Mouse (Mus musculus): ENCODE measurements at regions not wholly inside any gene's neighbourhood (a gene's known extent, or its start where the extent isn't known, plus 50 kb on each side); places are given as distances from the start of the nearest gene placed in this dataset.
A peak's percentile ranks its signal among the peaks of the same experiment; 100 is the strongest.

DNA sequence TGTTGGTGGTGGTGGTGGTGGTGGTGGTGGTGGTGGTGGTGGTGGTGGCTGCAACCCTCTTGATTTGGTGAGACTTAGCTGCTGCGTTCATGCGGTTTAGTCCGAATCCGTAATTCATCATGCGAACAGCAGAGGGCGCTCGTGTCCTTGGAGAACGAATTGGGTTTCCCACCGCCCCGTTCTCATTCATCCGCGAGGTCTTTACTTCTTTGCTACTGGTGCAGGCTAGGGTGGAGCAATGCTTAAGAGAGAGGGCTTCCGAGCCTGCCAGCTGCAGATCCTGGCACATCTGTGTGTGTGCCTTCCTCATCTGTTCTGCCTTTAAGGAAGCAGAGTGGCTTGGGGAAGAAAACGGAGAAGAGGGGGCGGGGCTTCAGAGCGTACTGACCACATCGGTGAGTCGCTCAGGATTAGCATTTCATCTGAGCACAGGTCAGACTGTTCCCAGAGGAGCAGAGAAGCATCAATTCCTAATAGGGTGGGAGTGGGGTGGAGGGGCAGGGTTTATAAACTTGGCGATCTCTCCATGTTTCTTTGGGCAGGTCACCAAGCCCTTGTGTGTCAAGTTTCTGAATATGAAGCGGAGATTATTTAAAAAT, 111.7 kb upstream of the 1700012A03Rik start:
- DNase-seq (ENCODE audit: low spot score) (peak; percentile 91), ATAC-seq (ENCODE audit: low read depth) (peak; percentile 78)
- Histone ChIP-seq H3K4me2 (ENCODE audit: low read depth, low read length) (peak overlapping the region; percentile 73), H3K9me3 (ENCODE audit: control insufficient read depth, low read length) (no peaks in the 10 kb centered on the region), H3K9ac (ENCODE audit: low read depth, low read length) (no peak overlapping the region), H3K27me3 (replicated peaks; ENCODE audit: control insufficient read depth, insufficient read depth, low read length) (peaks cover 11% of the 10 kb centered on the region; the same call in 1 of the 2 replicates), H3K4me1 (ENCODE audit: control insufficient read depth, insufficient read depth, low read length) (no peaks in the 10 kb centered on the region), H3K4me3 (ENCODE audit: low read depth, low read length) (peak overlapping the region; percentile 38), H3K36me3 (ENCODE audit: control insufficient read depth, insufficient read depth, low read length) (no peaks in the 10 kb centered on the region), H3K27ac (replicated peaks; ENCODE audit: low read depth, low read length) (no peak overlapping the region)
- 5% methylated on average over 20 of the region's 20 CpGs for WGBS

DNA sequence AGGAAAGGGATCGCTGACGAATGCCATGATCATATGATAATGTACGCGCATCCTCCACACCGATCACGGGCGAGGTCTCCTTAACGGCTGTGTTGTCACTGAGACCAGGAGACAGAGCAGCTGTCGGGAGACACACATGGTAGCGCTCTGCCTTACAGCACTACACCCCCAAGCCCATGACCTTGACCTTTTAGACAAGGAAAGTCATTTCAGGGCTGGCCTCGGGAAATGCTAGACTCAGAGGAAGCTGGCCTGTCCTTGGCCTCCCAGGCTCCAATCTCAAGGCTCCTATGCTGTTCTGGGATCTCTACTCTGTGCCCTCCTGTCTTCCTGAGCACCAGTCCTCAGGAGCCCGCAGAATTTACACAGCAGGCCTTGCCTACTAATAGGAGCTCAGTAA, 112.9 kb upstream of the 1700012A03Rik start:
- H3K4me1 ChIP-seq (ENCODE audit: control insufficient read depth, insufficient read depth, low read length) = no peaks in the 10 kb centered on the region
- DNase-seq (ENCODE audit: low spot score) (no peak), ATAC-seq (ENCODE audit: low read depth) (no peak)
- H3K4me3 ChIP-seq (ENCODE audit: low read depth, low read length) = no peak overlapping the region
- H3K4me2 ChIP-seq (ENCODE audit: low read depth, low read length) = no peak overlapping the region
- no peaks in the 10 kb centered on the region for H3K9me3 ChIP-seq (ENCODE audit: control insufficient read depth, low read length)
- no peak overlapping the region for H3K9ac ChIP-seq (ENCODE audit: low read depth, low read length)
- no peak overlapping the region for H3K27ac ChIP-seq (replicated peaks; ENCODE audit: low read depth, low read length)
- WGBS = 84% methylated on average over 12 of the region's 12 CpGs
- no peaks in the 10 kb centered on the region for H3K36me3 ChIP-seq (ENCODE audit: control insufficient read depth, insufficient read depth, low read length)
- peaks cover 11% of the 10 kb centered on the region; the same call in 1 of the 2 replicates for H3K27me3 ChIP-seq (replicated peaks; ENCODE audit: control insufficient read depth, insufficient read depth, low read length)

DNA sequence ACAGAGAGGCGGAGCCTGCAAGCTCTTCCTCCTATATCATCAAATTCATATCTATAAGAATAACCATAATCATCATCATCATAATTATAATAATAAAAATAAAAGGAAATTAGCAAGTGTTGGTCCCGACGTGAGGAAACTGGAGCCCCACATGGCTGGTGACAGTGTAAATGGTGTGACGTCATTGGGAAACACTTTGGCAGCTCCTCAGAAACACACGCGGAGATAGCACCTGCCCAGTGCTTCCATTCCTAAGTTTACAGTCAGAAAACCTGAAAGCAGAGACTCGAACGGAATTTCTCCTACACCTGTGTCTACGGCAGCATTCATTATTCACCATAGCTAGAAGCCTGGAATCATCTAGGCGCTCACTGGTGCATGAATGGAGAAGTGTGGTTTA, 115.2 kb upstream of the 1700012A03Rik start:
- 86% methylated on average over 10 of the region's 10 CpGs for WGBS
- Histone ChIP-seq H3K36me3 (ENCODE audit: control insufficient read depth, insufficient read depth, low read length) (no peaks in the 10 kb centered on the region), H3K4me1 (ENCODE audit: control insufficient read depth, insufficient read depth, low read length) (no peaks in the 10 kb centered on the region), H3K27ac (replicated peaks; ENCODE audit: low read depth, low read length) (no peak overlapping the region), H3K4me2 (ENCODE audit: low read depth, low read length) (no peak overlapping the region), H3K4me3 (ENCODE audit: low read depth, low read length) (no peak overlapping the region), H3K9ac (ENCODE audit: low read depth, low read length) (no peak overlapping the region), H3K27me3 (replicated peaks; ENCODE audit: control insufficient read depth, insufficient read depth, low read length) (peaks cover 11% of the 10 kb centered on the region; the same call in 1 of the 2 replicates), H3K9me3 (ENCODE audit: control insufficient read depth, low read length) (no peaks in the 10 kb centered on the region)
- DNase-seq (ENCODE audit: low spot score) (no peak), ATAC-seq (ENCODE audit: low read depth) (no peak)

DNA sequence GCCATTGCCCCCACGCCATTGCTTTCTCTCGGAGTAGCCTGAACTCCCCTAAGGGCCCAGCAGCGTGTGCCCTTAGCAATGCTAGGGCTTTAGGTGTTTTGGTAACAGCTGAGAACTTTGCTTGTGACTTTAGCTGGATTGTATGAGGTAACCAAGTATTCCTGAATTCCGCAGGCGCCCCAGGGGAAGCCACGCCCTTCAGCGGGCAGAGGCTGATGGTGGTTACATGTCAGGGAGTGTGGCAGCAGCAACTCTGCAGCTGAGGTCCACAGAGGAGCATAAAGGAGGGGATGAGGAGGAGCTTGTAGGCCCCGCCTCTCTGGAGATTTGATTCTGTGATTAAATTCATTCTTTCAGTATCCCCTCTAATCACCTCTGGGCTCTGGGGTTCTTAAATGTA, 116.1 kb upstream of the 1700012A03Rik start:
- H3K4me1 ChIP-seq (ENCODE audit: control insufficient read depth, insufficient read depth, low read length) = no peaks in the 10 kb centered on the region
- peaks cover 11% of the 10 kb centered on the region; the same call in 1 of the 2 replicates for H3K27me3 ChIP-seq (replicated peaks; ENCODE audit: control insufficient read depth, insufficient read depth, low read length)
- no peak overlapping the region for H3K9ac ChIP-seq (ENCODE audit: low read depth, low read length)
- ATAC-seq (ENCODE audit: low read depth) = no peak
- no peak overlapping the region for H3K4me2 ChIP-seq (ENCODE audit: low read depth, low read length)
- no peaks in the 10 kb centered on the region for H3K36me3 ChIP-seq (ENCODE audit: control insufficient read depth, insufficient read depth, low read length)
- H3K27ac ChIP-seq (replicated peaks; ENCODE audit: low read depth, low read length) = no peak overlapping the region
- H3K4me3 ChIP-seq (ENCODE audit: low read depth, low read length) = no peak overlapping the region
- H3K9me3 ChIP-seq (ENCODE audit: control insufficient read depth, low read length) = no peaks in the 10 kb centered on the region
- 75% methylated on average over 8 of the region's 8 CpGs for WGBS
- no peak for DNase-seq (ENCODE audit: low spot score)

DNA sequence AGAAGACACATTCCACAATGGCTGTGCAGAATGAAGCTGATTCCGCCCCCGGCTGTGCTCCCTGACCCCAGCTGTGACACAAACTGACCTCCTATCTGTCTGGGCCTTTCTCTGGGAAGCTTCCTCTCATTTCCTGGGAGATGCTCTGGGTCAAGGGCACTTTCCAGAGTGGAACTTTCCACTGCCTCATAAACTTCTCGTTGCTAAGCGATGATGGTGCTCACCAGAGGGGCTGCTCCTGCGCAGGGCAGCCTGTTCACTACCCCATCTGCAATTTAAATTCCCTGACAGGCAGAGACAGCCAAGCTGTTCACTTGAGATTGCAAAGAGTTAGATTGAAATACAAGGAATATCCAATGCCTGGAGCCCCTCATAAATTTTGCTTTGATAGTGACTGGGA, 116.7 kb upstream of the 1700012A03Rik start:
- 78% methylated on average over 5 of the region's 5 CpGs for WGBS
- no peak for DNase-seq (ENCODE audit: low spot score)
- H3K27ac ChIP-seq (replicated peaks; ENCODE audit: low read depth, low read length) = no peak overlapping the region

DNA sequence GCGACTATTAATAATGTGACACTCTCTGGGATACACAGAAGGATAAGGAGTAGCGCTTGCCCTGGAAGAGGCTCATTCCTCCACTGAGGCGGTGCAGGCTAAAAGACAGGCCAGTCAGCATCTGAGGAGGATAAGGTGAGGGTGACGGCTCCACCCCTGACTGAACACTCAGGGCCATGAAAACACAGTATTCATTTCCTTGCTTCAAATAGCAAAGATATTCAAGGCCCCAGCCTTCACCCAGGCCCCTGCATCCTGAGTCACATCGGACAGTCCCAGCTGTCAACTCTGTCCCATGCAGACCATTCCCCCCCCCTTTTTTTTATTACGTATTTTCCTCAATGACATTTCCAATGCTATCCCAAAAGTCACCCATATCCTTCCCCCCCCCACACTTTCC, 118.9 kb upstream of the 1700012A03Rik start:
- no peaks in the 10 kb centered on the region for H3K4me1 ChIP-seq (ENCODE audit: control insufficient read depth, insufficient read depth, low read length)
- H3K36me3 ChIP-seq (ENCODE audit: control insufficient read depth, insufficient read depth, low read length) = no peaks in the 10 kb centered on the region
- H3K4me2 ChIP-seq (ENCODE audit: low read depth, low read length) = no peak overlapping the region
- WGBS = 84% methylated on average over 6 of the region's 6 CpGs
- H3K27ac ChIP-seq (replicated peaks; ENCODE audit: low read depth, low read length) = no peak overlapping the region
- no peak overlapping the region for H3K4me3 ChIP-seq (ENCODE audit: low read depth, low read length)
- H3K27me3 ChIP-seq (replicated peaks; ENCODE audit: control insufficient read depth, insufficient read depth, low read length) = no peaks in the 10 kb centered on the region
- DNase-seq (ENCODE audit: low spot score) = no peak
- no peak for ATAC-seq (ENCODE audit: low read depth)
- H3K9ac ChIP-seq (ENCODE audit: low read depth, low read length) = no peak overlapping the region
- H3K9me3 ChIP-seq (ENCODE audit: control insufficient read depth, low read length) = no peaks in the 10 kb centered on the region

More for the DNA sequence above, 116.7 kb upstream of the 1700012A03Rik start:
- Histone ChIP-seq H3K4me3 (ENCODE audit: low read depth, low read length) (no peak overlapping the region), H3K4me2 (ENCODE audit: low read depth, low read length) (no peak overlapping the region), H3K36me3 (ENCODE audit: control insufficient read depth, insufficient read depth, low read length) (no peaks in the 10 kb centered on the region), H3K27me3 (replicated peaks; ENCODE audit: control insufficient read depth, insufficient read depth, low read length) (peaks cover 11% of the 10 kb centered on the region; the same call in 1 of the 2 replicates), H3K9me3 (ENCODE audit: control insufficient read depth, low read length) (no peaks in the 10 kb centered on the region), H3K9ac (ENCODE audit: low read depth, low read length) (no peak overlapping the region), H3K4me1 (ENCODE audit: control insufficient read depth, insufficient read depth, low read length) (no peaks in the 10 kb centered on the region)
- no peak for ATAC-seq (ENCODE audit: low read depth)

DNA sequence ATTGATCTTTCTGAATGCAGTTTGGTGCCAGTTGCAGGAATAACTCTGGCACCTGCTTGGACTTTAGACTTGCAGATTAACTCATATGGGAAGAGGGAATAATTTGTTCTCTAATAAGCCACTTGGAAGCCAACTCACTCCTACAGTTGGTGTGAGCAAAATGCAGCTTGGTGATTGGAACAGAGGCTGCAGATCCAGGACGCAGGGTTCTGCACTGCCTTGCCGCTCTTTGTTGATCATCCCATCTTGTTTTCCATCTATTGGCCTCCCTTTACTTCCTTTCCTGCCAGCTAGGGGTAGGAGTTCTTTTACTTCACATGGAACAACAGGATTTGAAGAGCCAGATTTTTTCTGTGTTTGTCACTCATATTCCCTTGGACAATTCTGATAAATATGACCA, 120.9 kb upstream of the 1700012A03Rik start:
- no peaks in the 10 kb centered on the region for H3K27me3 ChIP-seq (replicated peaks; ENCODE audit: control insufficient read depth, insufficient read depth, low read length)
- no peaks in the 10 kb centered on the region for H3K36me3 ChIP-seq (ENCODE audit: control insufficient read depth, insufficient read depth, low read length)
- no peaks in the 10 kb centered on the region for H3K4me1 ChIP-seq (ENCODE audit: control insufficient read depth, insufficient read depth, low read length)
- H3K9ac ChIP-seq (ENCODE audit: low read depth, low read length) = no peak overlapping the region
- no peak for ATAC-seq (ENCODE audit: low read depth)
- no peak overlapping the region for H3K4me3 ChIP-seq (ENCODE audit: low read depth, low read length)
- no peaks in the 10 kb centered on the region for H3K9me3 ChIP-seq (ENCODE audit: control insufficient read depth, low read length)
- no peak for DNase-seq (ENCODE audit: low spot score)
- 84% methylated on average over 2 of the region's 2 CpGs for WGBS
- H3K4me2 ChIP-seq (ENCODE audit: low read depth, low read length) = no peak overlapping the region
- no peak overlapping the region for H3K27ac ChIP-seq (replicated peaks; ENCODE audit: low read depth, low read length)

DNA sequence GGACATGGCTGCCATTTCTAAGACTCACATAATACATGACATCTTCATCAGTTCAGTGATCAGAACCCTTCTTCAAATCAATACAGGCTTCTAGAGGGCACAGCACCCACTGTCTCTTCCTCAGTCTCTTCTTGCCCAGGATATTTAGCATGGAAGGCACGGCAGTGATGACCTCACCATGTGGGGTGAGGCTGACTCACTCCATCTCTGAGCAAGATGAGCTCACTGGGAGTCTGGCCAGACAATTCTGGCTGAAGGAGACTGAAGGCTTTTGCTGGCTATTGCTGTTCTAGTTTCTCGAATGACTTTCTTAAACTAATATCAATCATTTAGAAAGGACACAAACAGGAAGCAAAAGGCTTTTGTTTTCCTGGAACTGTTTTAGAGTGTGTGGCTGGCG, 122.9 kb upstream of the 1700012A03Rik start:
- DNase-seq (ENCODE audit: low spot score) (no peak), ATAC-seq (ENCODE audit: low read depth) (no peak)
- Histone ChIP-seq H3K4me1 (ENCODE audit: control insufficient read depth, insufficient read depth, low read length) (no peaks in the 10 kb centered on the region), H3K9me3 (ENCODE audit: control insufficient read depth, low read length) (no peaks in the 10 kb centered on the region), H3K4me3 (ENCODE audit: low read depth, low read length) (no peak overlapping the region), H3K4me2 (ENCODE audit: low read depth, low read length) (no peak overlapping the region), H3K36me3 (ENCODE audit: control insufficient read depth, insufficient read depth, low read length) (no peaks in the 10 kb centered on the region), H3K27ac (replicated peaks; ENCODE audit: low read depth, low read length) (no peak overlapping the region), H3K27me3 (replicated peaks; ENCODE audit: control insufficient read depth, insufficient read depth, low read length) (no peaks in the 10 kb centered on the region), H3K9ac (ENCODE audit: low read depth, low read length) (no peak overlapping the region)
- WGBS = 68% methylated on average over 3 of the region's 3 CpGs

DNA sequence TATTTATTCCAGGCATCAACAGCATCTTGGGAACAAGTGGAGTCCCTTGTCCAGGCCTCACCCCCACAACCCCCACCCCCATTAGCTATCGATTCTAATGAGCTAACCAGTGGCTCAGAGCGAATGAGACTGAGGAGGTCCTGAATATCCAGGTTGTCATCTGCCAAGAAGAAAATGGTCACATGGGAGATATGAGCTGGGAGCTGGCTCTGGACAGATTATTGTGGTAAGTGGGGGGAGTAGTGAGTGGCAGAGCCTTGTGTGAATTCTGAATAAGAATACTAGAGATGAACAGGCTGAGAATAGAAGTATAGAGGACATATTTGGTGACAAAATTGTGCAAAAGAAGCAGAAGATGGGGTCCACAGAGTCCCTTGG, 125.4 kb upstream of the 1700012A03Rik start:
- no peaks in the 10 kb centered on the region for H3K27me3 ChIP-seq (replicated peaks; ENCODE audit: control insufficient read depth, insufficient read depth, low read length)
- DNase-seq (ENCODE audit: low spot score) (no peak), ATAC-seq (ENCODE audit: low read depth) (no peak)
- H3K36me3 ChIP-seq (ENCODE audit: control insufficient read depth, insufficient read depth, low read length) = no peaks in the 10 kb centered on the region
- no peaks in the 10 kb centered on the region for H3K4me1 ChIP-seq (ENCODE audit: control insufficient read depth, insufficient read depth, low read length)
- H3K4me2 ChIP-seq (ENCODE audit: low read depth, low read length) = no peak overlapping the region
- H3K4me3 ChIP-seq (ENCODE audit: low read depth, low read length) = no peak overlapping the region
- 0 out of 2 replicates have a peak, but pooled peaks cover 3% of the 10 kb centered on the region for H3K9me3 ChIP-seq (ENCODE audit: control insufficient read depth, low read length)
- no peak overlapping the region for H3K9ac ChIP-seq (ENCODE audit: low read depth, low read length)
- H3K27ac ChIP-seq (replicated peaks; ENCODE audit: low read depth, low read length) = no peak overlapping the region
- 70% methylated on average over 2 of the region's 2 CpGs for WGBS
